Comparison of ENCODE assay signal across 10 mouse cellular contexts in the genomic region with DNA sequence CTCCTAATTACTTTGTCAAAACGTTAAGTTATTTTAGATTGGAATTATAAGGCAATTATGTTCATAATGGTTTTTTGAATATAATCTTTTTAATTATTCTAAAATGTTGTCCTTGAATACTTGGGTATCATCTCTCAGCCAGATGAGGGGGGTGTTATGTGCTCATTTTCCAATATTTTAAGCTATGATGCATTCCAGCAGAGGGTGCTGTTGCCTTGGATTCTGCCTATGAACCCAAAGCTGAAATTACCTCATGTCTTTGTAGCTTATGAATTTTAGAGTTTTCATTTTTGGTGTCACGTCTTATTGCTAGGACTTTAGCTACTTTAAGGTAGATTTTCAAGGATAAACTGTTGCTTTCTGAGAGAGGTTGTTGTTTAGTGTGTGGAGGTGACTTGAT. TPM values are rescaled to one million over a fixed set of nuclear protein-coding genes. Genes with fewer than 3 reads are reported as not detected.
DNase-seq lines count a peak whose midpoint lies in the region; ATAC-seq and TF ChIP-seq lines count a peak whose summit lies in the region.
"Had no signal": no experiment of that assay in that cellular context is flagged by ENCODE, and none has a peak within 500 bp of the region (broad histone marks: within the 10 kb centered on the region; RNA-seq: fewer than 3 reads in every experiment).

No protein-coding gene starts in this region.

- H3K27ac ChIP-seq in forebrain, postnatal 0 days (ENCODE audit: low read depth, low read length) = no peak overlapping the region
- H3K27ac ChIP-seq in forebrain, embryonic 10.5 days = no peak overlapping the region
- no peak overlapping the region for H3K27ac ChIP-seq in hindbrain, postnatal 0 days
- H3K27ac ChIP-seq: hindbrain, embryonic 15.5 days; neural tube, embryonic 13.5 days had no signal

- H3K4me2 ChIP-seq in forebrain, postnatal 0 days (ENCODE audit: low read depth) = no peak overlapping the region
- H3K4me2 ChIP-seq in hindbrain, postnatal 0 days (ENCODE audit: low read depth, low read length) = no peak overlapping the region
- H3K4me2 ChIP-seq: hindbrain, embryonic 15.5 days; neural tube, embryonic 13.5 days had no signal

- H3K27me3 ChIP-seq in forebrain, postnatal 0 days (ENCODE audit: insufficient read depth, low read length) = no peaks in the 10 kb centered on the region
- no peaks in the 10 kb centered on the region for H3K27me3 ChIP-seq in forebrain, embryonic 10.5 days (ENCODE audit: poor library complexity, severe bottlenecking)
- H3K27me3 ChIP-seq in hindbrain, postnatal 0 days (ENCODE audit: insufficient read depth, low read length) = no peaks in the 10 kb centered on the region
- H3K27me3 ChIP-seq: hindbrain, embryonic 15.5 days; neural tube, embryonic 13.5 days had no signal

- H3K4me1 ChIP-seq in forebrain, postnatal 0 days (ENCODE audit: insufficient read depth) = no peaks in the 10 kb centered on the region
- no peaks in the 10 kb centered on the region for H3K4me1 ChIP-seq in forebrain, embryonic 10.5 days
- no peaks in the 10 kb centered on the region for H3K4me1 ChIP-seq in hindbrain, postnatal 0 days (ENCODE audit: insufficient read depth, low read length)
- H3K4me1 ChIP-seq: hindbrain, embryonic 15.5 days; neural tube, embryonic 13.5 days had no signal

- H3K36me3 ChIP-seq in forebrain, postnatal 0 days (ENCODE audit: insufficient read depth) = peaks cover 8% of the 10 kb centered on the region
- H3K36me3 ChIP-seq in forebrain, embryonic 10.5 days (replicated peaks) = peaks cover 39% of the 10 kb centered on the region
- no peaks in the 10 kb centered on the region for H3K36me3 ChIP-seq in hindbrain, postnatal 0 days (ENCODE audit: insufficient read depth, low read length)

- H3K9me3 ChIP-seq in forebrain, postnatal 0 days (ENCODE audit: low read length) = no peaks in the 10 kb centered on the region
- H3K9me3 ChIP-seq in forebrain, embryonic 10.5 days = no peaks in the 10 kb centered on the region
- no peaks in the 10 kb centered on the region for H3K9me3 ChIP-seq in hindbrain, postnatal 0 days (ENCODE audit: low read length)
- H3K9me3 ChIP-seq: hindbrain, embryonic 15.5 days; neural tube, embryonic 13.5 days had no signal

- 54% methylated on average over 2 of the region's 2 CpGs for WGBS in forebrain, postnatal 0 days
- 83% methylated on average over 2 of the region's 2 CpGs for WGBS in forebrain, embryonic 10.5 days
- WGBS in hindbrain, postnatal 0 days = 54% methylated on average over 2 of the region's 2 CpGs

- peak; percentile 89 for TF ChIP-seq CTCF in forebrain, postnatal 0 days (IDR thresholded peaks at IDR 0.05; ENCODE audit: low read depth)
- peak; percentile 86 for TF ChIP-seq CTCF in hindbrain, postnatal 0 days (IDR thresholded peaks at IDR 0.05; ENCODE audit: low read depth)

- ATAC-seq in forebrain, postnatal 0 days = peak; percentile 55; the same call in 1 of the 2 replicates
- no peak for ATAC-seq in hindbrain, postnatal 0 days
- ATAC-seq in erythroid progenitor cell, adult 5-6 weeks (replicated peaks; ENCODE audit: low FRiP score, poor library complexity, severe bottlenecking) = no peak

- no peak overlapping the region for H3K4me3 ChIP-seq in forebrain, postnatal 0 days (ENCODE audit: low read depth, low read length)
- no peak overlapping the region for H3K4me3 ChIP-seq in forebrain, embryonic 10.5 days
- H3K4me3 ChIP-seq in hindbrain, postnatal 0 days (ENCODE audit: low read length) = no peak overlapping the region
- H3K4me3 ChIP-seq: hindbrain, embryonic 15.5 days; neural tube, embryonic 13.5 days had no signal

- no peak overlapping the region for H3K9ac ChIP-seq in forebrain, postnatal 0 days
- H3K9ac ChIP-seq in hindbrain, postnatal 0 days (replicated peaks; ENCODE audit: low read length) = no peak overlapping the region
- H3K9ac ChIP-seq: hindbrain, embryonic 15.5 days; neural tube, embryonic 13.5 days had no signal

- peak; percentile 86 for DNase-seq in forebrain, postnatal 0 days
- no peak for DNase-seq in forebrain, embryonic 10.5 days (ENCODE audit: extremely low spot score, low spot score)
- DNase-seq in ovary, postnatal 36 days (ENCODE audit: low spot score) = peak; percentile 21
- DNase-seq in ovary, adult 18-20 months (ENCODE audit: low spot score) = no peak
- peak; percentile 49 for DNase-seq in cerebellum, adult 9-10 months
- DNase-seq in hindbrain, postnatal 0 days (ENCODE audit: low spot score) = peak; percentile 84
- DNase-seq in lung, postnatal 14 days = peak; percentile 75

RNA-seq across cellular contexts. Expression of gene Atrnl1, which starts 44.2 kb away (rescaled TPM):
- total RNA-seq in forebrain, postnatal 0 days (2014; rRNA removed) = 56.7 and 59.9 TPM in 2 replicates
- polyA plus RNA-seq in forebrain, postnatal 0 days (2015; fragmentation: Nextera tagmentation; extraction: Ambion mirVana) = 4.5 and 4.8 TPM in 2 replicates
- polyA plus RNA-seq in forebrain, embryonic 10.5 days (2016; fragmentation: Nextera tagmentation; extraction: Ambion mirVana) = 3.5 and 4.0 TPM in 2 replicates
- 46.0 and 51.5 TPM in 2 replicates for total RNA-seq in hindbrain, postnatal 0 days (2014; rRNA removed)
- 3.7 and 4.4 TPM in 2 replicates for polyA plus RNA-seq in hindbrain, postnatal 0 days (2015; fragmentation: Nextera tagmentation; extraction: Ambion mirVana)
- total RNA-seq in erythroid progenitor cell, adult 5-6 weeks (2015; ENCODE audit: low replicate concordance) = 3.4 and 4.7 TPM in 2 replicates
- total RNA-seq in erythroid progenitor cell, adult 5-6 weeks (2017; ENCODE audit: low replicate concordance) = 2.6 and 5.5 TPM in 2 replicates

Comparison
In these comparisons a context has a peak if more than half of its experiments do, and no peak if none do; other contexts are left out.
1. DNase-seq: peak in forebrain, postnatal 0 days (single experiment), ovary, postnatal 36 days (single experiment), cerebellum, adult 9-10 months (single experiment), hindbrain, postnatal 0 days (single experiment) and lung, postnatal 14 days (single experiment); none in forebrain, embryonic 10.5 days (single experiment) and ovary, adult 18-20 months (single experiment).